Mouse (Mus musculus) cerebellum, adult 2 months (tissue): ENCODE results near the gene Trim14. TPM values are rescaled to one million over a fixed set of nuclear protein-coding genes. Genes with fewer than 3 reads are reported as not detected.

ENCODE experiments used
- DNase-seq, 2 experiments: peaks; one replicate each; pipeline ENCODE4 v3.0.0; 2021
- H3K27ac ChIP-seq: fragments of 200-500 bp; 2 replicates; pipeline ENCODE4 v1.5.1; 2012; ENCODE audit warnings: low read length, control low read depth, inconsistent platforms; ENCODE audit not compliant: insufficient read depth
- H3K27me3 ChIP-seq: fragments of 200-500 bp; 2 replicates; pipeline ENCODE4 v1.6.1; 2012; ENCODE audit warnings: inconsistent platforms, mild to moderate bottlenecking, low read length, moderate library complexity; ENCODE audit not compliant: control insufficient read depth, insufficient read depth
- H3K4me1 ChIP-seq: fragments of 200-500 bp; 2 replicates; pipeline ENCODE4 v1.6.1; 2011; ENCODE audit warnings: low read length; ENCODE audit not compliant: control insufficient read depth, insufficient read depth
- H3K4me3 ChIP-seq: fragments of 200-500 bp; replicated peaks from 2 replicates; pipeline ENCODE3; 2011; ENCODE audit warnings: mild to moderate bottlenecking, low read depth, low read length, control low read depth; ENCODE audit not compliant: insufficient read depth
- CTCF ChIP-seq: fragments of 200-500 bp; IDR thresholded peaks from 2 replicates; pipeline ENCODE4 v1.5.1; 2011; ENCODE audit warnings: low read depth, mild to moderate bottlenecking, control low read depth, low read length, moderate library complexity, borderline replicate concordance; ENCODE audit not compliant: insufficient read depth
- POLR2A ChIP-seq: fragments of 200-500 bp; IDR thresholded peaks from 2 replicates; pipeline ENCODE4 v1.6.1; 2011; ENCODE audit warnings: low read length, control low read depth, borderline replicate concordance; ENCODE audit not compliant: insufficient read depth
- WGBS: fragments of 180-500 bp; shearing (Covaris S2); methylation state at CpG from one replicate; pipeline ENCODE4 v1.1.7; 2018; 5-methylcytosine and 5-hydroxymethylcytosine counted together
- polyA plus RNA-seq: library from polyadenylated mRNA; depleted of rRNA; stranded (reverse); fragments of >200 nt; gene quantifications from 2 replicates; pipeline ENCODE4 v1.2.3, GENCODE M21; 2012

The Trim14 gene
- polyA plus RNA-seq, 1 experiment = 0.69 TPM

- no peak overlapping the region for H3K4me3 ChIP-seq
- no peaks in the 10 kb centered on the region for H3K4me1 ChIP-seq
- TF ChIP-seq CTCF = no peak
- no peak for TF ChIP-seq POLR2A
- 82% methylated on average over 2 of the region's 2 CpGs for WGBS
- H3K27me3 ChIP-seq = no peaks in the 10 kb centered on the region
- no peak overlapping the region for H3K27ac ChIP-seq
- no peak for DNase-seq
Measured at GRCm38 (mm10) chr4:46520491-46520890, 15.4 kb downstream of the Trim14 start.

GRCm38 (mm10) chr4:46507736-46508460 is 28.0 kb downstream of the Trim14 start:
- H3K4me3 ChIP-seq = no peak overlapping the region
- TF ChIP-seq CTCF (peak; percentile 73), POLR2A (no peak)

GRCm38 (mm10) chr4:46506801-46507610 is 28.9 kb downstream of the Trim14 start:
- Histone ChIP-seq H3K27me3 (no peaks in the 10 kb centered on the region), H3K4me3 (peak overlapping the region; percentile 55), H3K27ac (no peak overlapping the region), H3K4me1 (peaks cover 4% of the 10 kb centered on the region; the same call in 1 of the 2 replicates)
- WGBS = 1% methylated on average over 94 of the region's 94 CpGs
- peak; percentile 89 to 91 for DNase-seq
- TF ChIP-seq POLR2A (peak; percentile 66), CTCF (no peak)

More at GRCm38 (mm10) chr4:46507736-46508460, 28.0 kb downstream of the Trim14 start:
- Histone ChIP-seq H3K27ac (no peak overlapping the region), H3K4me1 (peaks cover 4% of the 10 kb centered on the region; the same call in 1 of the 2 replicates), H3K27me3 (no peaks in the 10 kb centered on the region)
- 12% methylated on average over 16 of the region's 16 CpGs for WGBS
- DNase-seq = peak; percentile 67 to 76

GRCm38 (mm10) chr4:46505361-46506057 is 30.4 kb downstream of the Trim14 start:
- Histone ChIP-seq H3K4me1 (peaks cover 4% of the 10 kb centered on the region; the same call in 1 of the 2 replicates), H3K27ac (no peak overlapping the region), H3K27me3 (no peaks in the 10 kb centered on the region), H3K4me3 (no peak overlapping the region)
- WGBS = 33% methylated on average over 8 of the region's 8 CpGs
- DNase-seq = peak; percentile 35 to 43
- no peak for TF ChIP-seq POLR2A
- no peak for TF ChIP-seq CTCF

- WGBS = 61% methylated on average over 3 of the region's 3 CpGs
- Histone ChIP-seq H3K27ac (no peak overlapping the region), H3K4me3 (no peak overlapping the region), H3K27me3 (no peaks in the 10 kb centered on the region), H3K4me1 (peaks cover 4% of the 10 kb centered on the region; the same call in 1 of the 2 replicates)
- no peak for TF ChIP-seq POLR2A
- TF ChIP-seq CTCF = no peak
- DNase-seq = no peak
Measured at GRCm38 (mm10) chr4:46503881-46504280, 32.1 kb downstream of the Trim14 start.

GRCm38 (mm10) chr4:46502606-46503502 is 33.1 kb downstream of the Trim14 start:
- no peak for DNase-seq
- WGBS = 75% methylated on average over 16 of the region's 16 CpGs
- TF ChIP-seq POLR2A = no peak

GRCm38 (mm10) chr4:46498976-46499375 is 37.0 kb downstream of the Trim14 start:
- DNase-seq = peak; percentile 44 to 61
- Histone ChIP-seq H3K27ac (no peak overlapping the region), H3K27me3 (no peaks in the 10 kb centered on the region), H3K4me3 (no peak overlapping the region), H3K4me1 (no peaks in the 10 kb centered on the region)
- 7% methylated on average over 4 of the region's 4 CpGs for WGBS
- TF ChIP-seq POLR2A (no peak), CTCF (peak; percentile 66; the same call in 1 of the 2 replicates)

More at GRCm38 (mm10) chr4:46502606-46503502, 33.1 kb downstream of the Trim14 start:
- H3K27me3 ChIP-seq = no peaks in the 10 kb centered on the region
- no peak overlapping the region for H3K4me3 ChIP-seq
- no peak overlapping the region for H3K27ac ChIP-seq
- peaks cover 4% of the 10 kb centered on the region; the same call in 1 of the 2 replicates for H3K4me1 ChIP-seq
